Mouse (Mus musculus) lung, embryonic 16.5 days (tissue): ENCODE results near the gene Cdh15. TPM values are rescaled to one million over a fixed set of nuclear protein-coding genes. Genes with fewer than 3 reads are reported as not detected.

Experiments
- ATAC-seq: fragments of 200-750 bp; cut with Nextera tagmentation; 2 replicates; pipeline ENCODE4 v1.8.0; 2017; ENCODE audit warnings: low read depth, mild to moderate bottlenecking, moderate library complexity
- H3K27ac ChIP-seq: fragments of 300-500 bp; sonication (generic); 2 replicates; pipeline ENCODE4 v1.5.1; 2014; ENCODE audit warnings: mild to moderate bottlenecking, control low read depth, low read length
- H3K27me3 ChIP-seq: fragments of 300-500 bp; sonication (generic); 2 replicates; pipeline ENCODE4 v1.6.1; 2014; ENCODE audit warnings: low read depth, low read length, mixed read lengths; ENCODE audit not compliant: control insufficient read depth, insufficient read depth
- H3K36me3 ChIP-seq: fragments of 300-500 bp; sonication (generic); 2 replicates; pipeline ENCODE4 v1.6.1; 2014; ENCODE audit warnings: low read length; ENCODE audit not compliant: control insufficient read depth, insufficient read depth
- H3K4me1 ChIP-seq: fragments of 300-500 bp; sonication (generic); replicated peaks from 2 replicates; pipeline ENCODE4 v1.6.1; 2014; ENCODE audit warnings: low read length, mixed read lengths; ENCODE audit not compliant: control insufficient read depth, insufficient read depth
- H3K4me2 ChIP-seq: fragments of 300-500 bp; sonication (generic); 2 replicates; pipeline ENCODE4 v1.6.1; 2014; ENCODE audit warnings: low read depth, low read length, control low read depth
- H3K4me3 ChIP-seq: fragments of 300-500 bp; sonication (generic); 2 replicates; pipeline ENCODE4 v1.5.1; 2014; ENCODE audit warnings: mild to moderate bottlenecking, low read length, control low read depth
- H3K9ac ChIP-seq: fragments of 300-500 bp; sonication (generic); 2 replicates; pipeline ENCODE4 v1.6.1; 2014; ENCODE audit warnings: low read length, control low read depth
- H3K9me3 ChIP-seq: fragments of 300-500 bp; sonication (generic); 2 replicates; pipeline ENCODE4 v1.6.1; 2016; ENCODE audit warnings: low read length; ENCODE audit not compliant: control insufficient read depth
- WGBS: fragments of 180-500 bp; shearing (Covaris S2); extraction: QIAGEN DNeasy Blood & Tissue Kit; methylation state at CpG from one replicate; pipeline ENCODE4 v1.1.7; 2014; 5-methylcytosine and 5-hydroxymethylcytosine counted together
- polyA plus RNA-seq: library from polyadenylated mRNA; unstranded; fragments of >200 nt; fragmentation: Nextera tagmentation; extraction: Ambion mirVana; gene quantifications from 2 replicates; pipeline ENCODE4 v1.2.1, GENCODE M21; 2015

Gene Cdh15
- polyA plus RNA-seq, 1 experiment from 2014 or later, result 0.49 TPM

- Histone ChIP-seq H3K4me1 (no peaks in the 10 kb centered on the region), H3K36me3 (peaks cover 38% of the 10 kb centered on the region), H3K27me3 (no peaks in the 10 kb centered on the region), H3K4me3 (no peak overlapping the region), H3K9ac (no peak overlapping the region), H3K27ac (no peak overlapping the region), H3K4me2 (no peak overlapping the region), H3K9me3 (no peaks in the 10 kb centered on the region)
- no peak for ATAC-seq
- WGBS, result 87% methylated on average over 8 of the region's 8 CpGs
Measured at GRCm38 (mm10) chr8:122897200-122897599, 49.4 kb downstream of the Cdh15 start.

DNA sequence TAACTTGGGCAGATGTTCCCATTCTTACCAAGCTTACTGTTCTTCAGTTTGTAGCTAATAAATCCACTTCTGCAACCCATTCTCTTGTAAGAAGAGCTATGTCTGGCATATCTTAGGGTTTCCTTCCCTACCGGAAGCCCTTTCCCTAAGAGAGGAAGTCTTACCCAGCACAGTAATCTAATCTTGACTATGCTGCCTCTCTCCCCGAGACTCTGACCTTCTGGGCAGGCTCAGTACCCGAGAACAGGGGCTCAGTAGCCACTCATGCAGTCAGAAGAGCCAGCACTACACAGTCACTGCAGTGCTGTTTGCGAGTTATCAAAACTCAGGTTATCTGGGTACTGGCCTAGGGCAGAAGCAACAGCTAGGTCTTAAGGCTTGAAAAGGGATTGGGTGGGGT is 50.3 kb downstream of the Cdh15 start:
- no peak for ATAC-seq
- 68% methylated on average over 4 of the region's 4 CpGs for WGBS
- Histone ChIP-seq H3K36me3 (peaks cover 35% of the 10 kb centered on the region), H3K9ac (no peak overlapping the region), H3K4me1 (no peaks in the 10 kb centered on the region), H3K4me3 (no peak overlapping the region), H3K27ac (no peak overlapping the region), H3K4me2 (no peak overlapping the region), H3K27me3 (no peaks in the 10 kb centered on the region), H3K9me3 (no peaks in the 10 kb centered on the region)

DNA sequence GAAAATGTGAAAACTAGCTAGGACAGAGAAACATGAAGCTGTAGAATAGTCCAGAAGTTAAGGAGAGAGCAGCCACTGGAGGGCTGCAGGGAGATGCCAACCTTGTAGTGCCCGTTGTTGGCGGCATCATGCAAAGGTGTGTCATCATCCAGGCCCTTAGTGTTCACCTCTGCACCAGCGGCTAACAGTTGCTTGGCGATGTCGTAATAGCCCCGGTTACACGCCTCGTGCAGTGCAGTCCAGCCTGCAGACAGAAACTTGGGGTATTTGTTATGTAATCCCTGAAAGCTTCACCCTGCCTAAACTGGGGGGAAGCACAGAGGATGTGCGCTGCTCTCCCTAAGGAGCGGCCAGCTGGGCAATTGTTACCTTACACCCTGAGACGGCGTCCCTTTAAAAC is 50.7 kb downstream of the Cdh15 start:
- no peaks in the 10 kb centered on the region for H3K27me3 ChIP-seq
- H3K9me3 ChIP-seq, result no peaks in the 10 kb centered on the region
- 91% methylated on average over 12 of the region's 12 CpGs for WGBS
- H3K9ac ChIP-seq, result no peak overlapping the region
- no peak overlapping the region for H3K4me3 ChIP-seq
- no peak for ATAC-seq
- no peaks in the 10 kb centered on the region for H3K4me1 ChIP-seq
- H3K36me3 ChIP-seq, result peaks cover 33% of the 10 kb centered on the region
- H3K4me2 ChIP-seq, result no peak overlapping the region
- H3K27ac ChIP-seq, result no peak overlapping the region

DNA sequence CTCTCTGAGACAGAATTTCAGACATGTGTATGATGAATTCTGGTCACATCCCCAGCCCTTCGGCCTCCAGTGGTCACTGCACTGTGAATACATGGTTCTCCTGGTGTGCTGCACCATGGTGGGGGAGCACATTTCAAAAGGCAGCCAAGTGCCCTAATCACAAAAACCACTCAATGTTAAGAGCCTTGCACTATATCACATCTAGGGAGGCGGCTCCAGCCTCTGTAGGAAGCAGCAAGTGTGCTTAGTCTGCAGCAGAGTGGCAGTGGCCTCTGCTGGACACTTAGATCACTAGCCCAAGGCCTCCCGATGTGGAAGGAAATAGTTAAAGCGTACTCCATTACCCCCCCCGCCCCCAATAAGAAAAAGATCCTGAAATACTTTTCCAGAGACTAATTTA is 51.3 kb downstream of the Cdh15 start:
- 69% methylated on average over 5 of the region's 5 CpGs for WGBS
- Histone ChIP-seq H3K27me3 (no peaks in the 10 kb centered on the region), H3K4me2 (no peak overlapping the region), H3K9ac (no peak overlapping the region), H3K4me3 (no peak overlapping the region), H3K36me3 (peaks cover 33% of the 10 kb centered on the region), H3K27ac (no peak overlapping the region), H3K9me3 (no peaks in the 10 kb centered on the region), H3K4me1 (no peaks in the 10 kb centered on the region)
- ATAC-seq, result no peak

DNA sequence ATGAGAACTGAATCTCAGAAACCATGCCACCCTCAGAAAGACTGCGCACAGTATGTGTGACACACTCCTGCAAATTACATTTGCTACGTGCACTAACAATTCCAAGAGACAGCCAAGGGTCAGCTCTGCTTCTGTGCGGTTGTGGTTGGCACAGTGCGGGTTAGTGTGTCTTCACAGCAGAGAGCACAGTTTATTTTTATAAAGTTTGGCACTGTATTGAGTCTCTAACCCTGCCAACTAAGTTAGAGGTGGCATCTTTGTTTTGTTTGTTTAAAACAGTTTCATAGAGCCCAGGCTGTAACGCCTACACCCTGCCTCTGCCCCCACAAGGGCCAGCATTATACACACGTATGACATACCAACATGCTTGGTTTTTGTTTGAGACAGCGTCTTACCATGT is 53.7 kb downstream of the Cdh15 start:
- 81% methylated on average over 7 of the region's 7 CpGs for WGBS
- no peak for ATAC-seq
- peaks cover 17% of the 10 kb centered on the region; the same call in 1 of the 2 replicates for H3K36me3 ChIP-seq
- no peak overlapping the region for H3K27ac ChIP-seq
- H3K4me2 ChIP-seq, result no peak overlapping the region
- no peak overlapping the region for H3K9ac ChIP-seq
- no peak overlapping the region for H3K4me3 ChIP-seq
- no peaks in the 10 kb centered on the region for H3K27me3 ChIP-seq
- 0 out of 2 replicates have a peak, but pooled peaks cover 3% of the 10 kb centered on the region for H3K4me1 ChIP-seq
- no peaks in the 10 kb centered on the region for H3K9me3 ChIP-seq

GRCm38 (mm10) chr8:122901892-122902515 is 54.2 kb downstream of the Cdh15 start:
- H3K27ac ChIP-seq, result no peak overlapping the region
- H3K9ac ChIP-seq, result no peak overlapping the region
- H3K36me3 ChIP-seq, result peaks cover 13% of the 10 kb centered on the region; the same call in 1 of the 2 replicates
- H3K4me1 ChIP-seq, result peaks cover 6% of the 10 kb centered on the region
- WGBS, result 85% methylated on average over 8 of the region's 8 CpGs
- no peak overlapping the region for H3K4me3 ChIP-seq
- H3K27me3 ChIP-seq, result no peaks in the 10 kb centered on the region
- H3K9me3 ChIP-seq, result no peaks in the 10 kb centered on the region
- no peak overlapping the region for H3K4me2 ChIP-seq
- no peak for ATAC-seq

DNA sequence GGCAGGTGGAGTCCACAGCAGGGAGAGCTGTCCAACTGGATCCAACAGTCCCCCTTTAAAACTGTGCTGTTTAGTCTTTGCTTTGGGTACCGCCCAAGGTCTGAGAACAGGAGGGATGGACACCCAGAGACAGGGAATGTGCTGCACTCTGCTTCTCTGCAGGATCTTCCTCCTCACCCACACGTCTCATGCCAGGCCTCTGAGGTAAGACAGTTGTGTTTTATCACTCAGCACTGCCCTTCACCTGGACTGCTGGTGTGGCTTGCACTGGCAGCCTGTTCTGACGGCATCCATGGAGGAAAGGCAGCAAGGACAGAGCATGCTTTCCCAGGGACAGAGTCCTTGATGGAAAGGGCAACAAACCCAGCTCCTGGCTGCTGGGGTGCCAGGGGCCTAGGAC is 54.8 kb downstream of the Cdh15 start:
- Histone ChIP-seq H3K27ac (no peak overlapping the region), H3K27me3 (no peaks in the 10 kb centered on the region), H3K9ac (no peak overlapping the region), H3K4me3 (no peak overlapping the region), H3K4me2 (no peak overlapping the region), H3K4me1 (peaks cover 7% of the 10 kb centered on the region), H3K9me3 (no peaks in the 10 kb centered on the region), H3K36me3 (peaks cover 14% of the 10 kb centered on the region)
- ATAC-seq, result no peak
- 73% methylated on average over 3 of the region's 3 CpGs for WGBS

GRCm38 (mm10) chr8:122903002-122903401 is 55.2 kb downstream of the Cdh15 start:
- Histone ChIP-seq H3K27ac (no peak overlapping the region), H3K9ac (no peak overlapping the region), H3K4me2 (no peak overlapping the region), H3K4me1 (peaks cover 7% of the 10 kb centered on the region), H3K9me3 (no peaks in the 10 kb centered on the region), H3K36me3 (peaks cover 18% of the 10 kb centered on the region), H3K27me3 (no peaks in the 10 kb centered on the region), H3K4me3 (no peak overlapping the region)
- no peak for ATAC-seq
- 79% methylated on average over 5 of the region's 5 CpGs for WGBS

DNA sequence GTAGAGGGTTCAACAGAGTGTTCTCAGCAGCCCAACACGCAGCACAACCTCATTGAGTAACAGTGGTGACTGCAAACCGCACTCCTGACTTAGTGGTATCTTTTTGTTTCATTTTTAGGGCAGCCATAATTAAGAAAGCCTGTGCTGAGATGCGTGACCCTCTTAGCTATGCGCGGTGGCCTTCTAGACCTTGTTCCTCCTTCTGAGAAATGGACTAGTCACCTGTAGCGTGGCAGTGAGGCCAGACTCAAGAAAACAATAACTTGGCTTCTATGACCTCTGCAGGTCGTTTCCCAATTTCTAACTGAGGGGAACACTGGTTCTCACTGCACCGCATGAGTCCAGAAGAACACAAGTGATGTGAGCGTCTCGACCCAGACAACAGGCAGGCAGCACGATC is 56.7 kb downstream of the Cdh15 start:
- peaks cover 18% of the 10 kb centered on the region for H3K36me3 ChIP-seq
- H3K9me3 ChIP-seq, result no peaks in the 10 kb centered on the region
- H3K4me2 ChIP-seq, result no peak overlapping the region
- H3K9ac ChIP-seq, result no peak overlapping the region
- no peak overlapping the region for H3K27ac ChIP-seq
- WGBS, result 93% methylated on average over 11 of the region's 11 CpGs
- no peaks in the 10 kb centered on the region for H3K27me3 ChIP-seq
- ATAC-seq, result no peak
- H3K4me1 ChIP-seq, result peaks cover 7% of the 10 kb centered on the region
- no peak overlapping the region for H3K4me3 ChIP-seq

GRCm38 (mm10) chr8:122905346-122905745 is 57.6 kb downstream of the Cdh15 start:
- 86% methylated on average over 4 of the region's 4 CpGs for WGBS
- no peak overlapping the region for H3K4me2 ChIP-seq
- H3K4me3 ChIP-seq, result no peak overlapping the region
- no peaks in the 10 kb centered on the region for H3K9me3 ChIP-seq
- ATAC-seq, result no peak
- H3K27ac ChIP-seq, result no peak overlapping the region
- H3K9ac ChIP-seq, result no peak overlapping the region
- peaks cover 7% of the 10 kb centered on the region for H3K4me1 ChIP-seq
- H3K36me3 ChIP-seq, result peaks cover 18% of the 10 kb centered on the region
- H3K27me3 ChIP-seq, result no peaks in the 10 kb centered on the region
